Mouse (Mus musculus) regulatory T cell (primary cell): Measurements from ENCODE around the gene Myo1d.

ENCODE experiments used
- in situ Hi-C: fragments of 300-600 bp; cut with MboI, MseI; formaldehyde crosslinking; loops from one replicate; pipeline ENCODE4 v1.15.1; 2025; ENCODE audit warnings: high pct_unique_total_duplicates

The Myo1d gene

DNA sequence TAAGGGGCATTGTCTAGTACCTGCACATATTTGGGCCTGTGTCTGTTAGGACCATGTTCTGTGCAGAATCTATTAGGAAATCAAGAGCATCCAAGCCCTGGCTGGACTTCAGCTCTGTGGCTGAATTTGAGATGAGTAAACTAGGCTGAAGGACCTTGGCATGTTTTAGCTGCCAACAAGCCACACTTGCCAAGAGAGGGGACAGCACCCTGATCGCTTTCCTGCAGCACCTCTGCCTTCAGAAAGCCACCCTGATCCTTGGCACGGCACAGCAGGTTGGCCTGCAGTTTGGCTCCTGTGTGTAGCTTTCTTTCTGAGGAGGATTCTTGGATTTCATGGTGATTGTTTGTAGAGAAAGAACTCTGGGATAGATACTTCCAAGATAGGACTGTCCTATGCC, 1.7 kb upstream of the Myo1d start:
- in situ Hi-C loops = no loop called here

DNA sequence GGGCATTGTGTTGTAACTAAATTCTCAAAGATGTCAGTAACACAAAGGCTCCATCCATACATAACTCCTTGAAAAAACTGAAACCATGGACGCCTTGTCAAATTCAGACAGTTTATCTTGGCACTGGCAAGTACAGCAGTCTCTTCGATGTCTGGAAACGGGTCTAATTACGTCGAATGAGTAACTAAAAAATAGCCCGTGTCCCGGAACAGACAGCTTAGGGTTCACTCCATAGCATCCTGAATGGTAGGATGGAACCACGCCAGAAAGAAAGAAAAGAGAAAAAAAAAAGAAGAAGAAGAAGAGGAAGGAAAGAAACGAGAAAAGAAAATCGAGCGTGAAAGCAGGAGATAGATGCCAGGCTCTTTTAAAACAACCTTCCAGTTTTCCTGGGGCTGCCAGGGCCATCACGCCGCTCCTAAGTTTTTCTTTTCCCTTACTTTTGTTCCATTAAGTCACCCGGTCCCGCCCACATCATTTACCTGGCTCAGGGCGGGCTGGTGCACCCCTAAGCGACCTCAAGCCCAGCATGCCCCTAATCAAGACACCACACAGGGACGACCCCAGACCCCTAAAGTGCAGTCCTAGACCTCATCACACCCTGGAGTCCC, 804 bp downstream of the Myo1d start:
- in situ Hi-C loops = no loop called here

DNA sequence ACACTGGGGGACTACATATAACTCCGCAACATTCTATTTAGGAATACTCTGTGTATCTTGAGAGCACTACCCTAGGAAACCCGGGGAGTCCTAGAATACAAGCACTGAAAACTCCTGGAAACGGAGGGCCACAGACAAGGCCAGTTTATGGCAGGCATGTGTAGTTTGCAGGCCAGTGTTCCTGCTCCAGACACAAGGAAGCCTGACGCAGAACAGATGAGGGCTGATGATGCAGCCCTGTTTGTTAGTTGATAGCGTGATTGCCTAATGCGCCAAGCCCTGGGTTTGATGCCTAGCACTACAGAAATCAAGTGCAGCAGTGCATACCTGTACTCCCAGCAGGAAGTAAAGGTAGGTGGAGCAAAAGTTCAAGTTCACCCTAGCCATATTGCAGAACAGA, 1.7 kb downstream of the Myo1d start:
- in situ Hi-C loops = no loop called here

DNA sequence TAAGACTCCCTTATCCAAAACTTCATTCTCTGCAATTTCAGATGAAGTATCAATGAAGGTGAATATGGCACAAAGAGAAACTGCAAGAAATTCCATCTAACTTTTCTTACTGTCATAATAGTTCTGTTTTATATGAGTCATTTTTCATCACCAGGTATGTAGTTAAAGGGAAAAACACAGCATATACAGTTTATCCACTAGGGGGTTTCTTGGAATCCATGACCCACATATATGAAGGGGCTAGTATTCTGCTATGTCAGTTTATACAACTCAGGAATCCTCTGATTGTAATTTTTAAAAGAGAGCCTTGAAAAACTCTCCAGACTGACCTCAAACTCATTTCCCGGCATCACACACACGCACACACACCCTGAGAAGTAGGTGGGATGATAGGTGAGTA, 2.1 kb downstream of the Myo1d start:
- in situ Hi-C loops = no loop called here

DNA sequence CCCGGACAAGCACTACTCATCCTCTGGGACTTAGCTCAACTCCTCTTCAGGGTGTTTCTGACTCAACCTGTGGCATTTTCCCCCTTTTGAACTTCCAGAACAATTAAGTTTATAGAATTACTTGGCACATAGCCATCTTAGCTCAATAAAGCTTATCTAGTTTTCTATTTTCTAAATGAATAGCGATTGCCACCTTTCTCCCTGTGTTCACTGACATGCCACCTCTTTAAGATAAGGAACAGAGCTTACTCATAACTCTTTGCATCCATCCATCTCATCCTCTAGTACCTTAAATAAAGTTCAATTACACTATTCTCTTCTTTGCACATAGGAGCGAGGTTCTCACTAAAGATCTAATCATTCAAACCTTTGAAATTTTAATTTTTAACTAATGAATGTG, 4.3 kb downstream of the Myo1d start:
- in situ Hi-C loops = no loop called here

DNA sequence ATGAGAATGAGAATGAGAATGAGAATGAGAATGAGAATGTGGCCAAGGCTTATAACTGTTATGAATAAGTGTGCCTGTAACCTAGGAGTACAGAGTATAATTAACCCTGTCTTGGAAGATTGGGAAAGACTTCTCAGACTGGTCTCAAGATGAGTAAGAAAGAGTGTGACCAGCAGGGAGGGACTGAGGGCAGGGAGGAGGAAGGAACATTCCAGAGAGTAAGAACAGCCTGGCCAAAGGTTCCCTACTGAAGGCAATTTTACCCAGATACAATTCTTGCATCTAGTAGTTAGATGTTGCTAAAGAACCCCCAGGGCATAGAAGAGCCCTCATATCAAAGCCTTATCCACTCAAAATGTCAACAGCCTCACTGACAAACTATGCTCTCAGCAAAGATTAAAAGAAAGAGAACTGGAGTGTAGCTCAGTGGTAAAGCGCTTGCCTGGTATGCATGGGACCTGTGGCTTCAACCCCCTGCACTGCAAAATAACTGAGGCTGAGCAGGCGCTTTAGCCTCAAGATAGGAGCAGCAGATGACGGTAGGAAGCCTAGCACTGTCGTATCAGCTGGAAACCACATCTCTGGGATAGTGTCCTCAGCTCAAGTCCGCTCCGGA, 7.1 kb downstream of the Myo1d start:
- in situ Hi-C loops = no loop called here

DNA sequence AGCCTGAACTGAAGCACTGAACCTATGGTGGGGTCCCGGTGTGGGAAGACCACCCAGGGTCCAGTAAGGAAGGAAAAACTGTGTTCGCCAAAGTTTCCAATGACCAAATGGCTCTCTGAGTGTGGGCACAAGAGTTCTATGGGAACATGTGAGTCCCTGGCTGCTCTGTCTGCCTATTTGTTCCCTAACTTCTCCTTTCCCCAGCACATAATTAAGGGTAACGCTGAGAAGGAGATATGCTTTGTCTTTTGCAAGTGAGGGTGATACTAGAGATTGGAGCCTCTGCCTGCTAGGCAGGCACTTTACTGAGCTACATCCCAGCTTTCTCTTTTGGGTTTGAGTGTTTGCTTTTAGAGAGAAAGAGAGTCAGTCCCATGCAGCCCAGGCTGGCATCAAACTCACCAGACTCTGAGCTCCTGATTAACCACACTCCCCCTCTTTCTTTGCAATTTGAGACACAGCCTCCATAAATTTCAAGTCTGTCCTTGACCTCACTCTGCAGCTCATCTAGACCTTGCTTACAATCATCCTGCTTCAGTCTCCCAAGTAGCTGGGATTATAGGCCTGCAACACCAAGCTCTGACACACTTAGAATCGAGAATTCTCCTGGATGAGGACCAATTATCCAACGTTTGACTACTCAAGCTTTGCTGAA, 8.1 kb downstream of the Myo1d start:
- in situ Hi-C loops = no loop called here

DNA sequence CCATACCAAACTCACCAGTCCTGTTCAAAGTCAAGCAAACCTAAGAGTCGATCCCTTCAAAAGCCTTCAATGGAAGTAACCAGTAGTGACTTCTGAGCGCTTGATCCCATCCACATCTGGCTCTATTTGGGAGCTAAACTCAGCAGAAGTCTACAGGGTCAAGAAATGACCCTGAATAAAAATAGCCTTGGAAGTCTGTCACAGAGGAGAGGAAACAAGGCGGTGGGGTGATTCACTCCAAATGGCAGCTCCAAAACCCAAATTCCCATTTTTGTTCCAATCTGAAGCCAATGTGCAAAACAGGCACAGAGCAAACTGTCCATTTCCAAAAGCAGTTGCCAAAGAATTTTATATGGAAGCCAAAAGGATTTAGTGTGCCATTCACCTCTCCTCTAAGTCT, 8.6 kb downstream of the Myo1d start:
- in situ Hi-C loops = no loop called here

DNA sequence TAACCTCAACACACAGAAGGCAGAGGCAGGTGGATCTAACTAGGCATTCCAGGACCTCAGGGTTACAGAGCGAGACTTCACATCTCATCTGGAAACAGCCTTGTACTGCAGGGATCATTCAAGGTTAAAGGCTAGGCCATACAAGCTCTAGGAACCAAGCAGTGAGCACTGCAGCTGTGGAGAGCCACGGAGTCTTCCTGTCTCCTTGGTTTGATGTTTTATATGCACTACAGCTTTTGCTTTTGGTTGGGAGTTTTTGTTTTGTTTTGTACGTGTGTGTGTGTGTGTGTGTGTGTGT, 12.6 kb downstream of the Myo1d start:
- in situ Hi-C loops = no loop called here

DNA sequence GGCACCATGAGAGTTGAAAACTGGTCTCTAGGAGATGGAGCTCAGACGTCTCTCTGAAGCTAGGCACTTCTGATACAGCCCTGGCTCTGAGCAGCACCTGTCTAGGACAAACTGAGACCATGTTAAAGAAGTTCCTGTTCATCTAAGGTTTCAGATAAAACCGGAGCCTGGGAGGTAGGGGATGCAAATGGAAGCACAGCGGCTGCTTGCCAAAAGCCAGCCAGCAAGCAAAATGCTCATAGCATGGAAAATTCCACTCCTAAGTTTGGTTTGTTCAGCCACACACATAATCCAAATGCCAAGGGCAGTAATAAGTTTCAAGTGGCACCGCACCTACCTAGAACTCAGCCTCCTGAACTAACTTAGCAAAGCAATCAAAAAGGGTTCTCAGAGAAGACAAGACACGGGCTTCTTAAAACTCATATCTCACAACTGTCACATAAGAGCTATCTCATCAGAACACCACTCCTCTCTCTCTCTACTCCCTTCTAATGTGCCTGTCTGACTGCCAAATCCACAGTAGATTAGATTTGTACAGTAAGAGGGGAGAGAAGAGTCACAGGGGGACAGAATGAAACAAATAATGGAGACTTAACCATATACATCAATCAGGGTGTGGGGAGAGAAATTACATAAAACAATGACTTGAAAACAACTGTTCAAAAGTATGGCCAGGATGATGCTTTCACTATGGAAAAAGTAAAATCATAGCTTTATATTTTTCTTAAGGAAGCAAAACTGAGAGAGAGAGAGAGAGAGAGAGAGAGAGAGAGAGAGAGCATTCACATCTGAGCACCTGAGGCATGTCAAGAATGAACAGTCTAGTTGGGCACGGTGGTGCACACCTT, 13.1 kb downstream of the Myo1d start:
- in situ Hi-C loops = no loop called here

DNA sequence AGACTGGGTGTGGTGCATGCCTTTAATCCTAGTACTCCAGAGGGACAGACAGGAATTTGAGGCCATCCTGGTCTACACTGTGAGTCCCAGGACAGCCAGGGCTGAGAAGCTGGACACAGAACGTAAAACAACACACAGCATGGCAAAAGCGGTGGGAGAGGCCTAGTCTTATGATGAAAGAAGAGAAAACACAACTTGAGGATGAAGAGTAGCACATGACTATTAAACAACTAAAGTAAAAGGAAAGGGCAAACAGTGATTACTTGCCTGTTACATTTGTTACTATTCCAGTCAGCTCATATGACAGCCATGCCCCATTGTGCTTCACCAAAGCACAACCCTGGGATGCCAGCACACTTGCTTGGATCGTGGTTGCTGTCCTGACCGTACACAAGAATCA, 13.8 kb downstream of the Myo1d start:
- in situ Hi-C loops = no loop called here

DNA sequence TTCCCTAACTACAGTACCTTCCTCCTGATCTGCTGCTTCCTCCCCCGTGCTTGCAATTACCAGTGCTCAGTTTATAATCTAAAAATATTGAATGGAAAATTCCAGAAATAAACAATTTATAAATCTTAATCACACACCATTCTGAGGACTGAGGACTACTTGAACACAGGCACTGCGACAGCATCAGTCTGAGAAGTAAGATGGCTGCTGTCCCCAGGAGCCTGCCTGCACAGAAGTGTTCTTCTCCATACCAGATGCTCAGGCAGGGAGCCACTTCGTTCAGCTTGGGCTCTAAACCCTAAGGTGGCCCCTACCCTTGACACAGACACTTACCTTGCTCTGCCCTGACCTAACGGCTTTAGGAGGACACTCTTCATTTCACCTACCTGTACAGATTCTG, 17.8 kb downstream of the Myo1d start:
- in situ Hi-C loops = no loop called here

DNA sequence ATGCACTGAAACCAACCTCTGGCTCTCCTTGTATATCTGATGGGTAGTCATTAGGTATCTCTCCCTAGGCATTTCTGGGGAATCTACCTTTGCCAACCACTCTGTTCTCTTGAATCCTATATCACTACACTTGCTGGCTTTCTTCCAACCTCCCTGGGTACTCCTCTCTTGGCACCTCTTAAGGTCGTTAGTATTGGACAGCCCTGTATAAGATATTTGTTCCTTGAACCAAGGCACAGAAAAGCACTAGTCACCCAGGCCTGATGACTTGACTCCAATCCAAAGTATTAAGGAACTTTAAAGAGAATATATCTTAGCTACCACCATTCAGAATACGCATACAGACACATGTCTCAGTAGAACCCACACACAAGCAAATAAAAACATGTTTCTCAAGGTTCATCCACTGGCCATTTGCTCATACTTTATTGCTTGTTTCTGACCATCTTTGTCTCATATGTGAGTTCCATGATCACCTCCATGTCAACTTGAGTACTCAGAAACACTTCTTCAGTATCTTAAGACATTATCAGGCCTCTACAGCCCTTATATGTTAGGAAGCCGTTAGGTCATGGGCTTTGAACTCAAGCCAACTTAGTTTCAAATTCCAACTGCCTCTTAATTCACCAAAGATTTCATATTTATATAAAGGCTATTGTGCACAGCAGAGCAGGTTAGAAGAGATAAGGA, 18.4 kb downstream of the Myo1d start:
- in situ Hi-C loops = no loop called here

DNA sequence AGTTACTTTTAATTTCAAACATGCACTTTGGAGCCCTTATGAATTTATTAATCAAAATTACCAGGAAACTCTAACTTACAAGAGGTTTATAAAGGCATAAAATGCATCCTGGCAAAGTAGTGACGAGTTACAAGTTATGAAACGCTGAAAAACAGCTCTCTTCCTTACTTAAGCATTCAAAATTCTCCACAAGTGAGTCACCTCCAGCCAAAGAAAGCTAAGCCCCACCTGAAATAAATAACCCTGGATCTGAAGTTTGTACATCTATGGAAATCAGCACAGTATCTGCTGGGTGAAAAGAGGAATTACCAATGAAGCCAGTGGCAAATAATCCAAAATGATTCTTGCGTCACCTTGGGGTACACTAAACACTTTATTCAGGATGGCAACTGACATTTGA, 20.8 kb downstream of the Myo1d start:
- in situ Hi-C loops = no loop called here

DNA sequence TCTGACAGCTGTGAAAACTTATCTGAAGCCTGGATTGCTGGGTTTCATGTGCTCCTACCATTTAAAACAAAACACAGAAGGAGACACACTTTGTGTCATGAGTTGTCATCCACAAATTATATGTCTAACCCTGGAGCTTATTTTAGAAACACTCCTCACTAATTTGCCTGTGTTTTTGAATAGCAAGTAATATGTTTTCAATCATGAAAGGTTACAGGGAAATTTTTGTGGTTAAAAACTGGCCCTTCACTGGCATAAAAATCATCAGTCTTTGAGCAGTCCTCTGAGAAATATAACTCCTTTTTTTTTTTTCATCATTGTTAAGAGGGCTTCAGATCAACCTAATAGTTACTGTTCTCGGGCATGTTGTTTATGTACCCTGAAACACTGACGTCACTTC, 25.6 kb downstream of the Myo1d start:
- in situ Hi-C loops = no loop called here

DNA sequence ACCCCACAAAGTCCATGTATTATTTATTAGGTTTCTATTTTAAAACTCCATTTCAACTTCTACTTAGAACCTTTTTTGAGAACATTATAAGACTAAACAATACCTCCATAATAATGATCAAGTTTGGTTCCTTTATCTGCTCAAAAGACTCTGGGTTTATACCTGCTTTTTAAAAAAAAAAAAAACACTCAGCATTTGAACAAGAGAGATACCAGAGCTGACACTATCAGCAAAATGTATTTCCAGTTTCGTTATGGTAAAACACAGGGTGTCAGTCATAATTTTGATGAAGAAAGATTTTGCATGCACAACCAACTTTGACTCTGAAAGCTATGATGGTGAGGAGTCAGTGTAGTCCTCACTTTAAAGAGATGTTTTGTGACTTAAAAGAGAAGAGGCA, 28.7 kb downstream of the Myo1d start:
- in situ Hi-C loops = no loop called here

DNA sequence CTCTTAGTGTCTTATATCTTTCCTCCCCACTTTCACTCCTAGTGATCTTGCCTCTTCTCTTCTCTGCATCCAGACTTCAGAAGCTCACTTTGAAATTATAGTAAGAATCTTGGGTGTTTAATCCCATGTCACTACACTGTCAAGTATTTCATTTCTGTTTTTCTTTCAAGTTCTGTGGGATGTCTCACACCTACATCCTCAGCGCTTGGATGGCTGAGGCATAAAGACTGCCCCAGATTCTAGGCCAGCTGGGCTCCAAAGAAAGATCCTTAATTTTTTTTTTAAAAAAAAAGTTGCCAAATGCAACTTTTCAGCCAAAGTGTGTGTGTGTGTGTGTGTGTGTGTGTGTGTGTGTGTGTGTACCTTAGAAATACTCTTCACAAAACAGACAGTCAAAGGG, 30.6 kb downstream of the Myo1d start:
- in situ Hi-C loops = no loop called here

DNA sequence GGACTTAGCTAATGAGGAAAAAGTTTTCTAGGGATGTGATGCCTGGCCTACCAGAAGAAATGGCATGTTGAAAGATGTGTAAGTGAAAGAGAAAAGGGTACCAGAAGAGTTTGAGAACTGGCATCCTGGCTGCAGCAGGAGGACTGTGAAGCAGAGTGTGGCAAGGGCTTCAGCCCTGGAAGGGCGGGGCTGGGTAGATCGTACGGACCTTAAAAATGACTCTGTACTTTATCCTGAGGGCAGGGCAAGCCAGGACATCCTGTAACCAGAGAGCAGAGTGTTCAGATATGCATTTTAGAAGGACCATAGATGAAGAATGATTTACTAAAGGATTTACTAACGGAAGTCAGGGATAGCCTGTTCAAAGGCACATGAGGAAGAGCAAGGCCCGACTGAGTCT, 34.4 kb downstream of the Myo1d start:
- in situ Hi-C loops = no loop called here

DNA sequence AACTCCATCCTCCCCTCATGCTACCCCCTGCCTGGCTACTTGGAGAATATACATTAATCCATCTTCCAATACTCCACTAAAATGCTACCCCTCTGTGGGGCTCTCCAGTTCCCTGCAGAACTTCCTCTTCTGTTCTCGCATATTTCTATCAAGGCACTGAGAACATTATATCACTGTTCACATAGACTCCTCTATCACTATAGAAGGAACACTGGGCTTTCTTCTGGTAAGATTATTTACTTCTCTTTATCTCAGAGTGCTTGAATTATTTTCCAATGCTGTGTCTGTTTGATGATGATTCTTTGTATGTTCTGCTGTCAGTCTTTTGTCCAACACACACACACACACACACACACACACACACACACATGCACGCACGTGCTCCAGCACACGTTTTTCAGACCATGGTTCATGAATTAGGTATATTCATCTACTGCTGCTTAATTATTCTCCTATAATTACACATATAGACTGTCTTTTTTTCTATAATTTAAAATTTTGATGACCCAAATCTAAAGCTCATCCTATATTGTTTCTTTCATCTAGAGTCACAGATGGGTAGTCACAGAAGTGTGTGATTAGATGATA, 35.9 kb downstream of the Myo1d start:
- in situ Hi-C loops = no loop called here

DNA sequence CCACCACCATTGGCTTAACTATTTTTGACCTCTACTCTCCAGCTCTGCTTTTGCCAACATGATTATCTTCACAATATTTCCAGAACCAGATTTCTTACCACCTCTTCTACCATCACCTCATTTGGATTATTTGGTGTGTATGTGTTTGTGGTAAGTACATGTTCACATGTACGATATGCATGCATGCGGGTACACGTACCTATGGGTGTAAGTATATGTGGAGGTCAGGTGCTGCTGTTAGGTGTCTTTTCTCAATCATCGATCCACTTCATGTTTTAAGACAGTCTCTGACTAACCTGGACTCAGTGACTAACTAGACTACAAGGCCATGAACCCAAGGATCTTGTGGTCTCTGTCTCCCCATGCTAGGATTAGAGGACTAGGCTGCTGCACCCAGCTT, 37.4 kb downstream of the Myo1d start:
- in situ Hi-C loops = no loop called here

DNA sequence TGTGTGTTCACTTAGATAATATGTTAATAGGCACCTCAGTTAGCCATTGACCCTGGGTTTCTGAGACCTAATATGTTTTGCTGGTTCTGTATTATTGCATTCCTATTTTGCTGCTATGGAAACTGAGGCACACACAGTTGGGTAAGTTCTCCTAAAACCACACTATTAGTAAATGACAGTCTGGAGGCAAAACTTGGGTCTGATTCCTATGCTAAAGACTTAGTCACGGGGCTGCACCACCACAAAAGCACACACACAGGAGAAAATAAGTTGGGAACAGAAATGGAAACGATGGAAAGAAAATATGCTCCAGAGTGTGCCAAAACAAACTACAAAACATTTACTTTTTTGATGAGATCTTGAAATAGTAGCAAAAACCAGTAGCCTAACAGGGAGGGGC, 45.1 kb downstream of the Myo1d start:
- in situ Hi-C loops = no loop called here

DNA sequence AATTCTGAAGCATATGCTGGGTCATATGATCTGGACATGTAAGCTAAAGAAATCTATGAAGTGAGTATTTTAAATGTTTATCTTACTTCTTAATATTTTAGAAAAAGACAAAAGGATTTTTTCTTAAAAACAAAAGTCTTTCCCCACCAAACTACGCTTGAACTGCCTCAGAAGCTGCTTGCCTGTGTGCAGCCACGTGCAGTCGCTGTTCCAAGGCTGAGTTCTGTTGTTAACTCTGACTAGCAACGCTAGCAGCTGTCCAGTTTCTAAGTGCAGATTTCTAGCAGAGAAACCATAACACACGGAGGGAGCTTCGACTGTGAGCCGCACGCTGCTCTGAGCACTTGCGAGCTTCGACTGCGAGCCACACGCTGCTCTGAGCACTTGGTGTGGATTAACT, 55.1 kb downstream of the Myo1d start:
- in situ Hi-C loops = no loop called here
